10 mouse cellular contexts compared by ENCODE assay signal in genomic region chr2:112812637-112813402, GRCm38 (mm10).
DNase-seq lines count a peak whose midpoint lies in the region; ATAC-seq and TF ChIP-seq lines count a peak whose summit lies in the region.
"Had no signal": no experiment of that assay in that cellular context is flagged by ENCODE, and none has a peak within 500 bp of the region (broad histone marks: within the 10 kb centered on the region; RNA-seq: fewer than 3 reads in every experiment).

No protein-coding gene starts in this region.

- H3K27ac ChIP-seq in gastrocnemius, adult 2 months: no peak overlapping the region
- H3K27ac ChIP-seq in hindbrain, embryonic 16.5 days (ENCODE audit: low read depth, low read length): no peak overlapping the region
- H3K27ac ChIP-seq: stomach, embryonic 15.5 days had no signal

- H3K4me1 ChIP-seq in hindbrain, embryonic 16.5 days (ENCODE audit: control insufficient read depth, insufficient read depth, low read depth, low read length): no peaks in the 10 kb centered on the region
- H3K4me1 ChIP-seq: stomach, embryonic 15.5 days had no signal

- no peak overlapping the region for H3K4me3 ChIP-seq in gastrocnemius, adult 2 months
- no peak overlapping the region for H3K4me3 ChIP-seq in hindbrain, embryonic 16.5 days (ENCODE audit: low read length)
- H3K4me3 ChIP-seq: stomach, embryonic 15.5 days had no signal

- peak; percentile 82; the same call in 1 of the 2 replicates for ATAC-seq in hindbrain, embryonic 16.5 days
- ATAC-seq in activated CD4-positive, CD25-positive, alpha-beta regulatory T cell, adult 4 months: no peak

- intact Hi-C loops in gastrocnemius, adult 2 months (cut with DNase I): no loop called here

- H3K4me2 ChIP-seq in hindbrain, embryonic 16.5 days (ENCODE audit: low read length): no peak overlapping the region
- H3K4me2 ChIP-seq: stomach, embryonic 15.5 days had no signal

- no peaks in the 10 kb centered on the region for H3K9me3 ChIP-seq in hindbrain, embryonic 16.5 days (ENCODE audit: control insufficient read depth, low read length)
- H3K9me3 ChIP-seq: stomach, embryonic 15.5 days had no signal

- H3K9ac ChIP-seq in hindbrain, embryonic 16.5 days (ENCODE audit: low read depth, low read length): no peak overlapping the region
- H3K9ac ChIP-seq: stomach, embryonic 15.5 days had no signal

- no peaks in the 10 kb centered on the region for H3K27me3 ChIP-seq in hindbrain, embryonic 16.5 days (replicated peaks; ENCODE audit: control insufficient read depth, insufficient read depth, low read length)
- H3K27me3 ChIP-seq: stomach, embryonic 15.5 days had no signal

- no peak for DNase-seq in gastrocnemius, adult 2 months
- no peak for DNase-seq in gastrocnemius, adult 18-20 months (ENCODE audit: low spot score)
- DNase-seq in 3T3-L1 (ENCODE audit: low read depth, low spot score): peak; percentile 50
- peak; percentile 16 for DNase-seq in cerebellum, adult 9-10 months
- DNase-seq in testis, postnatal 10 days (ENCODE audit: low spot score): no peak
- no peak for DNase-seq in lung, postnatal 36 days
- DNase-seq: heart, postnatal 14 days had no signal

- H3K36me3 ChIP-seq in hindbrain, embryonic 16.5 days (ENCODE audit: control insufficient read depth, insufficient read depth, low read length): no peaks in the 10 kb centered on the region
- H3K36me3 ChIP-seq: stomach, embryonic 15.5 days had no signal

- TF ChIP-seq CTCF in gastrocnemius, adult 2 months (IDR thresholded peaks at IDR 0.05): peak; percentile 35

- WGBS in hindbrain, embryonic 16.5 days: 73% methylated on average over 5 of the region's 5 CpGs

Comparison
In these comparisons a context has a peak if more than half of its experiments do, and no peak if none do; other contexts are left out.
1. DNase-seq: peak in 3T3-L1 (single experiment) and cerebellum, adult 9-10 months (single experiment); none in gastrocnemius, adult 2 months (single experiment), gastrocnemius, adult 18-20 months (single experiment), testis, postnatal 10 days (single experiment) and lung, postnatal 36 days (single experiment).